Mouse (Mus musculus) cerebellum, adult 2 months (tissue): ENCODE measurements around the gene Cstb. TPM values are rescaled to one million over a fixed set of nuclear protein-coding genes. Genes with fewer than 3 reads are reported as not detected.

ENCODE experiments used
- DNase-seq, 2 experiments: peaks; one replicate each; pipeline ENCODE4 v3.0.0; 2021
- H3K27ac ChIP-seq: fragments of 200-500 bp; 2 replicates; pipeline ENCODE4 v1.5.1; 2012; ENCODE audit warnings: low read length, control low read depth, inconsistent platforms; ENCODE audit not compliant: insufficient read depth
- H3K27me3 ChIP-seq: fragments of 200-500 bp; 2 replicates; pipeline ENCODE4 v1.6.1; 2012; ENCODE audit warnings: inconsistent platforms, mild to moderate bottlenecking, low read length, moderate library complexity; ENCODE audit not compliant: control insufficient read depth, insufficient read depth
- H3K4me1 ChIP-seq: fragments of 200-500 bp; 2 replicates; pipeline ENCODE4 v1.6.1; 2011; ENCODE audit warnings: low read length; ENCODE audit not compliant: control insufficient read depth, insufficient read depth
- H3K4me3 ChIP-seq: fragments of 200-500 bp; replicated peaks from 2 replicates; pipeline ENCODE3; 2011; ENCODE audit warnings: mild to moderate bottlenecking, low read depth, low read length, control low read depth; ENCODE audit not compliant: insufficient read depth
- CTCF ChIP-seq: fragments of 200-500 bp; IDR thresholded peaks from 2 replicates; pipeline ENCODE4 v1.5.1; 2011; ENCODE audit warnings: low read depth, mild to moderate bottlenecking, control low read depth, low read length, moderate library complexity, borderline replicate concordance; ENCODE audit not compliant: insufficient read depth
- POLR2A ChIP-seq: fragments of 200-500 bp; IDR thresholded peaks from 2 replicates; pipeline ENCODE4 v1.6.1; 2011; ENCODE audit warnings: low read length, control low read depth, borderline replicate concordance; ENCODE audit not compliant: insufficient read depth
- WGBS: fragments of 180-500 bp; shearing (Covaris S2); methylation state at CpG from one replicate; pipeline ENCODE4 v1.1.7; 2018; 5-methylcytosine and 5-hydroxymethylcytosine counted together
- polyA plus RNA-seq: library from polyadenylated mRNA; depleted of rRNA; stranded (reverse); fragments of >200 nt; gene quantifications from 2 replicates; pipeline ENCODE4 v1.2.3, GENCODE M21; 2012; rRNA removed

Gene Cstb
- polyA plus RNA-seq: 112 and 120 TPM in 2 replicates

DNA sequence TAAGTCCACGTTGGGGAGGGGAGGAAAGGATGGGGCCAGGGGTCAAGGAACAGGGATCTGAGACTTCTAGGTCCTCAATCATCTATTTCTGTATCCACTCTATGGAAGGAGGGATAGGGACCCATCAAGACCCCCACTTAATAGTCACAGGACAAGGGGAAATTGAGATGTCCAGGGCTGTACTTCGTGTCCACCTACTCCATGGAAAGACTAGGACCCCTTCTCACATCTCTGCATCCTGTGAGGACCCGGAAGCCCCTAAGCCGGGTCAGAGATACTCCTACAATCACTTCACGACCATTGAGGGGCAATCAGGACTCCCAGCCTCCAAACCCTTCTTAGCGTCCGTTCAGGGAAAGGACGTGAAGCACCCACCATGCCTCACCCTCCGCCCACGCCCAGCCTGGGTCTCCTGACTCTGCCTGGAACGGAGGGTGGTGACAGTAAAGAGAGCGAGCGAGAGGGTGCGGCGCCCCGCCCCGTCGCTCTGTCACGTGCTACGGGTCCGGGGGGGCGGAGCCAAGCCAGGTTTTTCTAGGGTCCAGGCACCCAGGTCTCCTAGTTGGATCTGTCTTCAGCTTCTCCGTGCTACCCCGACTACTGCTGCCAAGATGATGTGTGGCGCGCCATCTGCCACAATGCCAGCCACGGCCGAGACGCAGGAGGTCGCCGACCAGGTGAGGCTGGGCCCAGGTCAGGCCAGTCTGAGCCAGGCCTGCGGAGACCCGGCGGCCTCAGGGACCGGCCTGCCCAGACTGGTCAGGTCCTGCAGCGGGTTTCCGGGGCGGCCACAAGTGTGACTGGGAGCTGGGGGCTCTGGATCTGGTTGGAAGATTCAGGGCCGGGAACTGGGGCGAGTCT is at the start of gene Cstb:
Cstb (plus strand) TSS at position 489 of the 861 bp plus-strand sequence.
- H3K27ac ChIP-seq: peak within 1 kb of the TSS; percentile 69
- no peaks in the 10 kb centered on the region for H3K27me3 ChIP-seq
- WGBS: 1% methylated on average over 40 of the region's 40 CpGs
- peak within 1 kb of the TSS; percentile 87 for H3K4me3 ChIP-seq
- peaks cover 4% of the 10 kb centered on the region for H3K4me1 ChIP-seq
- 0 out of 2 replicates have a peak, but pooled peaks have one; percentile 76 for TF ChIP-seq POLR2A
- no peak for TF ChIP-seq CTCF
- peak; percentile 88 for DNase-seq

DNA sequence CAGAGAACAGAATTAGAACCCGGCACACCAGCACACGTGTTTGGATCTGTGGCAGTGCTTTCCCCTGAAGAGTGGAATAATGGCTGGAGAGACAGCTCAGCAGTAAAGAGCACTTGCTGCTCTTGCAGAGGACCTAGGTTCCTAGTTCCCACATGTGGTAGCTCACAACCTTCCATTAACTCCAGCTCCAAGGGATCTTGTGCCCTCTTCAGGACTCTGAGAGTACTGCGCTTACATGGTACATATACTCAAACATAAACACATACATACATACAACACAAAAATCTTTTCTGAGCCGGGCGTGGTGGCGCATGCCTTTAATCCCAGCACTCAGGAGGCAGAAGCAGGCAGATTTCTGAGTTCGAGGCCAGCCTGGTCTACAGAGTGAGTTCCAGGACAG is 47.0 kb upstream of the Cstb start:
- Histone ChIP-seq H3K27me3 (no peaks in the 10 kb centered on the region; the same call in 1 of the 2 replicates), H3K27ac (no peak overlapping the region), H3K4me1 (no peaks in the 10 kb centered on the region), H3K4me3 (no peak overlapping the region)
- TF ChIP-seq CTCF (no peak), POLR2A (no peak)
- no peak for DNase-seq
- 93% methylated on average over 7 of the region's 7 CpGs for WGBS

DNA sequence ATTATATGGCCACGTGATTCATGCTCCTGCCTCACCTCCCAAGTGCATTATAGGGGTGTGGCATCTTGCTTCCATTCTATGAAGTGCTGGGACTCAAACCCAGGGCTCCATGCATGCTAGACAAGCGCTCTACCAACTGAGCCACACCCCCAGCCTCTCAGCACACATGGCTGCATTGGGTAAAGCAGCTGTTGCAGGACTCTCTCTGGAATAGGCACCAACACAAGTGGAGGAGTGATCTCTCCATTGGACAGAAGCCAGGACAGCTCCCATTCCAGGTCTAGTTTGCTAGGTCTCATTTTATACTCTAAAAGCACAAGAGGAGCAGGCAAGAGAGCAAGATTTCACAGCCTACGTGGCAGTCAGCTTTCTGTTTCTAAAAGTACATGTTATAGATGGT is 41.9 kb upstream of the Cstb start:
- H3K4me1 ChIP-seq: no peaks in the 10 kb centered on the region
- WGBS: 78% methylated on average over 3 of the region's 3 CpGs
- DNase-seq: no peak

DNA sequence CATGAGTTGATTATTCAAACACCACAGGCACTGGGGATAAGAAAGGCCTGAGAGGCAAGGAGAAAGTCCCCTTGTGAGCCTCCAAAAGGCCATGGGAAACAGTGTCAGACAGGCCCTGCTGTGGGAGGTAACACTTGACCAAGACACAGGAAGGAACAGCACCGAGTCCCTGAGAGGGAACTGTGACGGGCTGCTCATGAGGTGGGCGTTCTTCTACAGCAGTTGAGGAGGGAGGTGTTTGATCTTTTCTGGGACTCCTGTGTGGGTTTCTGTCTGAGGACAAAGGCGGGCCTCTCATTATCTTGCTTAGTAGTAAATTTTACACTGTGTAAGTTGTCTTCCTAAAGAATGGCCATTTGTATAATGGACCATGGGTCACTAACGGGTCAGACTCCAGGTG is 39.9 kb upstream of the Cstb start:
- Histone ChIP-seq H3K4me1 (0 out of 2 replicates have a peak, but pooled peaks cover 4% of the 10 kb centered on the region), H3K27ac (no peak overlapping the region), H3K4me3 (no peak overlapping the region), H3K27me3 (no peaks in the 10 kb centered on the region)
- 82% methylated on average over 5 of the region's 5 CpGs for WGBS
- no peak for DNase-seq
- TF ChIP-seq CTCF (no peak), POLR2A (no peak)

More for the DNA sequence above, 41.9 kb upstream of the Cstb start:
- no peak overlapping the region for H3K27ac ChIP-seq
- no peak overlapping the region for H3K4me3 ChIP-seq
- TF ChIP-seq POLR2A: no peak
- no peak for TF ChIP-seq CTCF
- H3K27me3 ChIP-seq: no peaks in the 10 kb centered on the region

DNA sequence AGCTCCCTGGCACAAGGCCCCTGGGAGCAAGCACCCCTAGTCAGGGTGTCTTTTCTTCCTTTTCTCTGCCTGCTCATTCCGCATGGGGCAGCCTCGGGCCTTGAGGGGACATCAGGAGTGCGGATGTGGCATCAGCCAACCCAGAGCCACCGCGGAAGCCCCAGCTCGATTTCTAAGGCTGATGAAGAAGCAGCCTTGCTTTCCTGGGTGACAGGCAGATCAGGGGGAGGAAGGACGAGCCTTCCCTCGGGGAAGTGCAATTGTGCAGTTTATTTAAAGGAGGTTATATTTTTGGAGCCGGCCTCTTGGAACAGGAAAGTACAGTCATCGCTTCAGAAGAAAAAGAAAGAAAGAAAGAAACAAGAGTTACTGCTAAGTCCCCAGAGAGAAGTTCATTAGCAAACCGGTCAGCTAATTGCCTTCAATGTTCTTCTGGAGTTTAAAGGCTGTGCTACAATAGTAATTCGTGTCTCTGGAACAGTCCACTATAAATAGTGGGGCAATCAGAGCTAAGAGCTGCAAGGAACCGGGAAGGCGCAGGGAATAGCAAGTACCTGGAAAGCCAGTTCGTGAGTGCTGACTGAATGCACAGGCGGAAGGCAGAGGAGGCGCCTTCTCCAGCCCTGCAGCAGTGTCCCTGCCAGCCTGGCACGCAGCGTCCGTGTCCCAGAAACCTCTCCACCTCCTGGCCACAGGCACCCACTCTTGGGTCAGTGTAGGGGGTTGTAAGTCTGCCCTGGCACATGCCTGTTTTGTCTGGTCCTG is 37.1 kb upstream of the Cstb start:
- DNase-seq: peak in 1 of 2 experiments; percentile 35
- WGBS: 65% methylated on average over 20 of the region's 20 CpGs
- TF ChIP-seq CTCF (no peak), POLR2A (no peak)
- Histone ChIP-seq H3K4me1 (0 out of 2 replicates have a peak, but pooled peaks cover 4% of the 10 kb centered on the region), H3K4me3 (no peak overlapping the region), H3K27me3 (no peaks in the 10 kb centered on the region), H3K27ac (no peak overlapping the region)

DNA sequence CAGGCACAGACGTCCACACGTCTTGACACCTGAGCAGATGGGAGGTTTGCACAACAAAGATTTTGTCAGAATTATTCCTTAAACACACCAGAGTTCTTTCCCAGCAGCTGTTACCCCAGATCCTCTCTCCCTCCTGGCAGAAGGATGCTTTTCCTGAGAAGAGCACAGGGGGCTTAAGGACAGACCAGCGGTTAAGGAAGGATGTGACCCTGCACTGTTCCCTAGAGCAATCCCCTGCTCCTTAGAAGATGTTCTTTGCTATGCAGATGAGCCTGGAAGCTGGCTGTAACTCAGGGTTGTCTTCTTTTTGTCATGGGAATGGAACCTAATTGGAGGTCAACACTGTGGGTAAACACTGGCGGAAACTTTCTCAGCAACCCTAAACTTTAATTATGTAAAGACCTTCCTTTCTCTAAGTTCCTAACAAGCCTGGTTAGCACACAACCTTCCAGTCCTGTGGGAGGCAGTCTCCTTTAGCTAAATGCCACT is 34.4 kb upstream of the Cstb start:
- TF ChIP-seq CTCF: no peak
- no peak for TF ChIP-seq POLR2A
- Histone ChIP-seq H3K4me1 (peaks cover 5% of the 10 kb centered on the region; the same call in 1 of the 2 replicates), H3K27ac (no peak overlapping the region), H3K4me3 (no peak overlapping the region), H3K27me3 (no peaks in the 10 kb centered on the region)
- no peak for DNase-seq
- 90% methylated on average over 4 of the region's 4 CpGs for whole genome bisulfite sequencing

DNA sequence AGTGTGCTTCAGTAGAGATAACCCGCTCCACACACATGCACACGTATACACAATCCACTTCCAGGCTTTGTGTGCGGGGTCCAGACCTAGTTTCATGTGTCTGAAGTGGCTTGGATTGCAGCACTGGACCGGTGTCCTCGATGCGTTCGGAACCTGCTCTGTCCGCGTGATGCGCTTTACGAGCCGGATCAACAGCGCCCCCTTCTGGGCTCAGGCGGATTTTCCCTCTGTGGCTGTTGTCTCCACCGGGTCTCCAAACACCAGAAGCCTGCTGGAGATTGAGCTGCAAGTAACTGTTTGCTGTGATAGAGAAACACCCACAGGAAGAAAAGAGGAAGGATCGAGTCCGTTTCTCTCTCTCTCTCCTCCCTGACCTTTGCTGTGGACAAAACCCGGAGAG is 33.4 kb upstream of the Cstb start:
- TF ChIP-seq POLR2A (no peak), CTCF (peak; percentile 93)
- no peak overlapping the region for H3K4me3 ChIP-seq
- H3K27ac ChIP-seq: no peak overlapping the region
- H3K4me1 ChIP-seq: peaks cover 11% of the 10 kb centered on the region; the same call in 1 of the 2 replicates
- H3K27me3 ChIP-seq: no peaks in the 10 kb centered on the region
- DNase-seq: peak; percentile 79 to 89
- 7% methylated on average over 18 of the region's 18 CpGs for WGBS

DNA sequence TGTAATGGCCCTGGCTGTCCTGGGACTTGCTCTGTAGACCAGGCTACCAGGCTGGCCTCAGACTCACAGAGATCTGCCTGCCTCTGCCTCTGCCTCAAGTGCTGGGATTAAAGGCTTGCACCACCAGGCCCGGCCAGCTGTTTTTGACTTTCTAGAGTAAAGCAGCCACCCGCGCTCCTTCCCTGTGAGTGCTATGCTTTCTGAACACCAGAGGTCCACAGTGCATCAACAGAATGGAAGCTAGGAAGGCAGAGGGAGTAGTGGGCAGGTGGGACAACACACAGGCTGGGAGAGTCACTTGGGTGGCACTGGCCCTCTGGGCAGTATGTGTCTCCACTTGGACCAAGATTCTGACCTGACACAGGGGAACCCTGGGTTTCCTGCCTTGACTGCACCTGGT is 30.1 kb upstream of the Cstb start:
- TF ChIP-seq CTCF (no peak), POLR2A (no peak)
- Histone ChIP-seq H3K27ac (no peak overlapping the region), H3K4me1 (peaks cover 6% of the 10 kb centered on the region; the same call in 1 of the 2 replicates), H3K4me3 (no peak overlapping the region), H3K27me3 (no peaks in the 10 kb centered on the region)
- 88% methylated on average over 3 of the region's 3 CpGs for WGBS
- DNase-seq: no peak
